Mouse (Mus musculus): ENCODE measurements around the gene Mrps12.
A peak's percentile ranks its signal among the peaks of the same experiment; 100 is the strongest.

- TF ChIP-seq EP300 (IDR thresholded peaks at IDR 0.05; ENCODE audit: low read depth) (no peak), CTCF (IDR thresholded peaks at IDR 0.05; ENCODE audit: low read depth) (peak; percentile 83)
These were observed 38.5 kb upstream of the Mrps12 start for GRCm38 (mm10) chr7:28780067-28780658.

All from heart, postnatal 0 days (tissue).